Comparison of ENCODE assay signal across 13 mouse cellular contexts in genomic region chr10:39490349-39491121, GRCm38 (mm10).
DNase-seq lines count a peak whose midpoint lies in the region; ATAC-seq and TF ChIP-seq lines count a peak whose summit lies in the region.
"Had no signal": no experiment of that assay in that cellular context is flagged by ENCODE, and none has a peak within 500 bp of the region (broad histone marks: within the 10 kb centered on the region; RNA-seq: fewer than 3 reads in every experiment).

No protein-coding gene starts in this region.

- H3K27ac ChIP-seq in forebrain, embryonic 13.5 days, result 0 out of 2 replicates have a peak overlapping the region, but pooled peaks have one; percentile 2
- no peak overlapping the region for H3K27ac ChIP-seq in forebrain, postnatal 0 days (ENCODE audit: low read depth, low read length)
- no peak overlapping the region for H3K27ac ChIP-seq in lung, embryonic 16.5 days (ENCODE audit: low read length)
- H3K27ac ChIP-seq in hindbrain, embryonic 12.5 days, result peak overlapping the region; percentile 24; the same call in 1 of the 2 replicates
- H3K27ac ChIP-seq in neural tube, embryonic 15.5 days (replicated peaks), result peak overlapping the region; percentile 28; the same call in 1 of the 2 replicates
- no peak overlapping the region for H3K27ac ChIP-seq in liver, embryonic 12.5 days
- H3K27ac ChIP-seq: limb, embryonic 13.5 days had no signal

- WGBS in forebrain, embryonic 13.5 days, result 73% methylated on average over 9 of the region's 9 CpGs
- WGBS in forebrain, postnatal 0 days, result 67% methylated on average over 9 of the region's 9 CpGs
- WGBS in lung, embryonic 16.5 days, result 50% methylated on average over 9 of the region's 9 CpGs
- 56% methylated on average over 9 of the region's 9 CpGs for WGBS in hindbrain, embryonic 12.5 days
- 60% methylated on average over 9 of the region's 9 CpGs for WGBS in neural tube, embryonic 15.5 days
- 80% methylated on average over 9 of the region's 9 CpGs for WGBS in liver, embryonic 12.5 days (ENCODE audit: insufficient replicate concordance)

- peaks cover 60% of the 10 kb centered on the region for H3K4me1 ChIP-seq in forebrain, embryonic 13.5 days
- peaks cover 7% of the 10 kb centered on the region for H3K4me1 ChIP-seq in forebrain, postnatal 0 days (ENCODE audit: insufficient read depth)
- H3K4me1 ChIP-seq in lung, embryonic 16.5 days (replicated peaks; ENCODE audit: control insufficient read depth, insufficient read depth, low read length), result peaks cover 32% of the 10 kb centered on the region
- H3K4me1 ChIP-seq in hindbrain, embryonic 12.5 days, result peaks cover 43% of the 10 kb centered on the region
- peaks cover 67% of the 10 kb centered on the region for H3K4me1 ChIP-seq in neural tube, embryonic 15.5 days
- peaks cover 28% of the 10 kb centered on the region for H3K4me1 ChIP-seq in liver, embryonic 12.5 days

- no peaks in the 10 kb centered on the region; the same call in 1 of the 2 replicates for H3K9me3 ChIP-seq in forebrain, embryonic 13.5 days (replicated peaks)
- H3K9me3 ChIP-seq in forebrain, postnatal 0 days (ENCODE audit: low read length), result no peaks in the 10 kb centered on the region
- no peaks in the 10 kb centered on the region for H3K9me3 ChIP-seq in lung, embryonic 16.5 days (ENCODE audit: control insufficient read depth, low read length)
- H3K9me3 ChIP-seq in hindbrain, embryonic 12.5 days (replicated peaks), result no peaks in the 10 kb centered on the region
- H3K9me3 ChIP-seq in neural tube, embryonic 15.5 days (replicated peaks), result no peaks in the 10 kb centered on the region
- H3K9me3 ChIP-seq in liver, embryonic 12.5 days (replicated peaks), result no peaks in the 10 kb centered on the region
- H3K9me3 ChIP-seq: limb, embryonic 13.5 days had no signal

- no peak for TF ChIP-seq CTCF in forebrain, postnatal 0 days (IDR thresholded peaks at IDR 0.05; ENCODE audit: low read depth)

- H3K9ac ChIP-seq in forebrain, embryonic 13.5 days, result no peak overlapping the region
- no peak overlapping the region for H3K9ac ChIP-seq in forebrain, postnatal 0 days
- H3K9ac ChIP-seq in lung, embryonic 16.5 days (ENCODE audit: low read length), result no peak overlapping the region
- no peak overlapping the region for H3K9ac ChIP-seq in hindbrain, embryonic 12.5 days
- H3K9ac ChIP-seq in neural tube, embryonic 15.5 days (replicated peaks), result no peak overlapping the region
- H3K9ac ChIP-seq in liver, embryonic 12.5 days, result no peak overlapping the region
- H3K9ac ChIP-seq: limb, embryonic 13.5 days had no signal

- ATAC-seq in forebrain, embryonic 13.5 days, result no peak
- ATAC-seq in forebrain, postnatal 0 days, result no peak
- ATAC-seq in lung, embryonic 16.5 days (ENCODE audit: low read depth), result peak; percentile 19; the same call in 1 of the 2 replicates
- ATAC-seq in hindbrain, embryonic 12.5 days (ENCODE audit: low FRiP score), result no peak
- ATAC-seq in neural tube, embryonic 15.5 days (ENCODE audit: low FRiP score), result no peak
- ATAC-seq in liver, embryonic 12.5 days, result no peak
- ATAC-seq: activated CD4-positive, CD25-positive, alpha-beta regulatory T cell, adult 4 months; midbrain, embryonic 16.5 days had no signal

- H3K4me3 ChIP-seq in forebrain, embryonic 13.5 days, result no peak overlapping the region
- H3K4me3 ChIP-seq in forebrain, postnatal 0 days (ENCODE audit: low read depth, low read length), result no peak overlapping the region
- H3K4me3 ChIP-seq in lung, embryonic 16.5 days (ENCODE audit: low read length), result no peak overlapping the region
- no peak overlapping the region for H3K4me3 ChIP-seq in hindbrain, embryonic 12.5 days
- H3K4me3 ChIP-seq in neural tube, embryonic 15.5 days (replicated peaks), result no peak overlapping the region
- H3K4me3 ChIP-seq in liver, embryonic 12.5 days, result no peak overlapping the region
- H3K4me3 ChIP-seq: limb, embryonic 13.5 days had no signal

- H3K27me3 ChIP-seq in forebrain, embryonic 13.5 days, result no peaks in the 10 kb centered on the region
- H3K27me3 ChIP-seq in forebrain, postnatal 0 days (ENCODE audit: insufficient read depth, low read length), result no peaks in the 10 kb centered on the region
- H3K27me3 ChIP-seq in lung, embryonic 16.5 days (ENCODE audit: control insufficient read depth, insufficient read depth, low read depth, low read length), result no peaks in the 10 kb centered on the region
- H3K27me3 ChIP-seq in hindbrain, embryonic 12.5 days, result no peaks in the 10 kb centered on the region
- H3K27me3 ChIP-seq in neural tube, embryonic 15.5 days (replicated peaks), result no peaks in the 10 kb centered on the region
- H3K27me3 ChIP-seq in liver, embryonic 12.5 days (replicated peaks), result no peaks in the 10 kb centered on the region
- H3K27me3 ChIP-seq: limb, embryonic 13.5 days had no signal

- no peak for DNase-seq in forebrain, postnatal 0 days
- no peak for DNase-seq in lung, postnatal 36 days
- DNase-seq in ovary, postnatal 36 days (ENCODE audit: low spot score), result no peak
- DNase-seq: cerebellum, postnatal 10 days; lung, postnatal 10 days had no signal

- H3K36me3 ChIP-seq in forebrain, embryonic 13.5 days (ENCODE audit: poor library complexity, severe bottlenecking), result 0 out of 2 replicates have a peak, but pooled peaks cover 2% of the 10 kb centered on the region
- no peaks in the 10 kb centered on the region for H3K36me3 ChIP-seq in forebrain, postnatal 0 days (ENCODE audit: insufficient read depth)
- H3K36me3 ChIP-seq in lung, embryonic 16.5 days (ENCODE audit: control insufficient read depth, insufficient read depth, low read length), result no peaks in the 10 kb centered on the region
- peaks cover 5% of the 10 kb centered on the region; the same call in 1 of the 2 replicates for H3K36me3 ChIP-seq in hindbrain, embryonic 12.5 days
- no peaks in the 10 kb centered on the region for H3K36me3 ChIP-seq in neural tube, embryonic 15.5 days
- H3K36me3 ChIP-seq in liver, embryonic 12.5 days, result no peaks in the 10 kb centered on the region
- H3K36me3 ChIP-seq: limb, embryonic 13.5 days had no signal

- H3K4me2 ChIP-seq in forebrain, embryonic 13.5 days, result no peak overlapping the region
- no peak overlapping the region for H3K4me2 ChIP-seq in forebrain, postnatal 0 days (ENCODE audit: low read depth)
- H3K4me2 ChIP-seq in lung, embryonic 16.5 days (ENCODE audit: low read depth, low read length), result no peak overlapping the region
- H3K4me2 ChIP-seq in hindbrain, embryonic 12.5 days (replicated peaks), result no peak overlapping the region
- H3K4me2 ChIP-seq in neural tube, embryonic 15.5 days, result no peak overlapping the region
- H3K4me2 ChIP-seq in liver, embryonic 12.5 days, result no peak overlapping the region
- H3K4me2 ChIP-seq: limb, embryonic 13.5 days had no signal

Comparison
In these comparisons a context has a peak if more than half of its experiments do, and no peak if none do; other contexts are left out.
1. H3K27ac ChIP-seq: peak in forebrain, embryonic 13.5 days (single experiment), hindbrain, embryonic 12.5 days (single experiment) and neural tube, embryonic 15.5 days (single experiment); none in forebrain, postnatal 0 days (single experiment), lung, embryonic 16.5 days (single experiment) and liver, embryonic 12.5 days (single experiment).